Mouse (Mus musculus): Measurements from ENCODE around the gene Cacna1h. TPM values are rescaled to one million over a fixed set of nuclear protein-coding genes. Genes with fewer than 3 reads are reported as not detected.

Gene Cacna1h
- polyA plus RNA-seq, 1 experiment from 2014 or later = 3.6 TPM

GRCm38 (mm10) chr17:25368973-25369372, 64.6 kb downstream of the Cacna1h start, which contains the start of gene Tpsg1:
TSS of gene Tpsg1 (plus strand) at chr17:25369273.
- H3K9ac ChIP-seq = no peak within 1 kb of the TSS
- H3K36me3 ChIP-seq (ENCODE audit: insufficient read depth) = no peaks in the 10 kb centered on the region
- no peaks in the 10 kb centered on the region for H3K27me3 ChIP-seq (ENCODE audit: insufficient read depth, low read length)
- no peak for ATAC-seq (ENCODE audit: insufficient read depth)
- no peaks in the 10 kb centered on the region for H3K4me1 ChIP-seq (ENCODE audit: insufficient read depth)
- no peak for DNase-seq
- no peak within 1 kb of the TSS for H3K4me3 ChIP-seq (ENCODE audit: low read depth, low read length)
- no peak within 1 kb of the TSS for H3K4me2 ChIP-seq
- H3K9me3 ChIP-seq (ENCODE audit: low read depth, low read length) = no peaks in the 10 kb centered on the region
- WGBS = 62% methylated on average over 3 of the region's 3 CpGs
- no peak for TF ChIP-seq CTCF (IDR thresholded peaks at IDR 0.05; ENCODE audit: low read depth)
- H3K27ac ChIP-seq (ENCODE audit: low read depth) = no peak within 1 kb of the TSS

- DNase-seq (no peak), ATAC-seq (ENCODE audit: insufficient read depth) (no peak)
- Histone ChIP-seq H3K9ac (no peak within 1 kb of the TSS), H3K36me3 (ENCODE audit: insufficient read depth) (no peaks in the 10 kb centered on the region), H3K27ac (ENCODE audit: low read depth) (no peak within 1 kb of the TSS), H3K4me2 (no peak within 1 kb of the TSS), H3K4me1 (ENCODE audit: insufficient read depth) (no peaks in the 10 kb centered on the region), H3K27me3 (ENCODE audit: insufficient read depth, low read length) (no peaks in the 10 kb centered on the region), H3K4me3 (ENCODE audit: low read depth, low read length) (no peak within 1 kb of the TSS), H3K9me3 (ENCODE audit: low read depth, low read length) (no peaks in the 10 kb centered on the region)
- WGBS = 67% methylated on average over 2 of the region's 2 CpGs
- TF ChIP-seq CTCF (IDR thresholded peaks at IDR 0.05; ENCODE audit: low read depth) = no peak
Observed at GRCm38 (mm10) chr17:25366005-25366404, 67.6 kb downstream of the Cacna1h start, which contains the start of gene Tpsb2. TSS of gene Tpsb2 (plus strand) at chr17:25366305.

- Histone ChIP-seq H3K27me3 (ENCODE audit: insufficient read depth, low read length) (no peaks in the 10 kb centered on the region), H3K4me2 (no peak overlapping the region), H3K36me3 (ENCODE audit: insufficient read depth) (no peaks in the 10 kb centered on the region), H3K27ac (ENCODE audit: low read depth) (no peak overlapping the region), H3K9me3 (ENCODE audit: low read depth, low read length) (no peaks in the 10 kb centered on the region), H3K4me1 (ENCODE audit: insufficient read depth) (no peaks in the 10 kb centered on the region), H3K9ac (no peak overlapping the region), H3K4me3 (ENCODE audit: low read depth, low read length) (no peak overlapping the region)
- peak; percentile 81 for TF ChIP-seq CTCF (IDR thresholded peaks at IDR 0.05; ENCODE audit: low read depth)
- ATAC-seq (ENCODE audit: insufficient read depth) (no peak), DNase-seq (peak; percentile 61)
- WGBS = 9% methylated on average over 1 of the region's 1 CpGs
Observed at GRCm38 (mm10) chr17:25363726-25364125, 69.9 kb downstream of the Cacna1h start.

GRCm38 (mm10) chr17:25361291-25361690, 72.3 kb downstream of the Cacna1h start:
- 63% methylated on average over 2 of the region's 2 CpGs for WGBS
- Histone ChIP-seq H3K4me2 (no peak overlapping the region), H3K9me3 (ENCODE audit: low read depth, low read length) (no peaks in the 10 kb centered on the region), H3K36me3 (ENCODE audit: insufficient read depth) (no peaks in the 10 kb centered on the region), H3K9ac (no peak overlapping the region), H3K27ac (ENCODE audit: low read depth) (no peak overlapping the region), H3K4me3 (ENCODE audit: low read depth, low read length) (no peak overlapping the region), H3K4me1 (ENCODE audit: insufficient read depth) (no peaks in the 10 kb centered on the region), H3K27me3 (ENCODE audit: insufficient read depth, low read length) (no peaks in the 10 kb centered on the region)
- ATAC-seq (ENCODE audit: insufficient read depth) = no peak
- DNase-seq = no peak
- no peak for TF ChIP-seq CTCF (IDR thresholded peaks at IDR 0.05; ENCODE audit: low read depth)

DNA sequence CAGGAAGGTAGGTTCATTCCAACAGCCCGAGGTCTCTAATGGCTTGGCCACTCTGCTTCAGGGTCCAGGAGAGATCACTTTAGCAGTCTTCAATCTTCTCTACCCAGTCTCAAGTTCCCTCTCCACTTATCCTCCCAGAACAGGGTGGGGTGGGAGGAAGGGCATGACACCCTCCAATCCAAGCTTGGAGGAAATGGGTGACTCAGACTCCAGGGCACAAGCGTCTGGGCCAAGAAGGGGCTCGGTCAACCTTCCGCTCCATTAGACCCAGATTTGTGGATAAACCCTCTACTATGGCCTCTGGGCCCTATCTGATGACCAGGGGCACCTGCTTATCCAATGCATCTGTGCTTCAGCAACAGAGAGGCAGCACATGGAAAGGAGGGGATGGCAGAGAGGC, 88.1 kb downstream of the Cacna1h start, which contains the start of gene Tpsab1:
TSS of gene Tpsab1 (minus strand) at position 101 of the 400 bp plus-strand sequence.
- Histone ChIP-seq H3K9me3 (ENCODE audit: low read depth, low read length) (no peaks in the 10 kb centered on the region), H3K27me3 (ENCODE audit: insufficient read depth, low read length) (no peaks in the 10 kb centered on the region), H3K4me3 (ENCODE audit: low read depth, low read length) (no peak within 1 kb of the TSS), H3K4me1 (ENCODE audit: insufficient read depth) (no peaks in the 10 kb centered on the region), H3K27ac (ENCODE audit: low read depth) (no peak within 1 kb of the TSS), H3K36me3 (ENCODE audit: insufficient read depth) (no peaks in the 10 kb centered on the region), H3K4me2 (no peak within 1 kb of the TSS), H3K9ac (no peak within 1 kb of the TSS)
- DNase-seq = no peak
- no peak for TF ChIP-seq CTCF (IDR thresholded peaks at IDR 0.05; ENCODE audit: low read depth)
- WGBS = 93% methylated on average over 4 of the region's 4 CpGs
- ATAC-seq (ENCODE audit: insufficient read depth) = no peak

DNA sequence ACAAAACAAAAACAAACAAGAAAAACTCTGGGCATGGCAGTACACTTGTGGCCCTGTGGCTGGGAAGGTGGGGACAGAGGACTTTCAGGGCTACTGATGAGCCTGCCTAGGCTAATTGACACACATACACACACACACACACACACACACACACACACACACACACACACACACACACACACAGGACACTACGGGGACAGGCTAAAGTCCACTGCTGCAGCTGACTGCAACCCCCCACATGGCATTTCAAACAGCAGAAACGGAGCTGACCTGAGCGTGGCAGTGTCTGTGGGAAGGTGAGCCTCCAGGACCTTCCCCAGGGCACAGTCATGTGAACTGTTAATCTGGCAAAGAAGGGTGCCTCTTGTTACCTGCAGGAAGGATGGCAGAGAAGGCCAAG, 92.1 kb downstream of the Cacna1h start:
- Histone ChIP-seq H3K4me2 (no peak overlapping the region), H3K9ac (no peak overlapping the region), H3K36me3 (ENCODE audit: insufficient read depth) (no peaks in the 10 kb centered on the region), H3K27me3 (ENCODE audit: insufficient read depth, low read length) (no peaks in the 10 kb centered on the region), H3K4me3 (ENCODE audit: low read depth, low read length) (no peak overlapping the region), H3K4me1 (ENCODE audit: insufficient read depth) (no peaks in the 10 kb centered on the region), H3K27ac (ENCODE audit: low read depth) (no peak overlapping the region), H3K9me3 (ENCODE audit: low read depth, low read length) (no peaks in the 10 kb centered on the region)
- ATAC-seq (ENCODE audit: insufficient read depth) = no peak
- no peak for TF ChIP-seq CTCF (IDR thresholded peaks at IDR 0.05; ENCODE audit: low read depth)
- DNase-seq = no peak
- WGBS = 22% methylated on average over 3 of the region's 3 CpGs

- no peaks in the 10 kb centered on the region for H3K27me3 ChIP-seq (ENCODE audit: insufficient read depth, low read length)
- no peaks in the 10 kb centered on the region for H3K9me3 ChIP-seq (ENCODE audit: low read depth, low read length)
- H3K27ac ChIP-seq (ENCODE audit: low read depth) = no peak overlapping the region
- no peak overlapping the region for H3K9ac ChIP-seq
- ATAC-seq (ENCODE audit: insufficient read depth) = no peak
- no peak for DNase-seq
- H3K4me1 ChIP-seq (ENCODE audit: insufficient read depth) = no peaks in the 10 kb centered on the region
- WGBS = 82% methylated on average over 6 of the region's 6 CpGs
- no peak overlapping the region for H3K4me2 ChIP-seq
- H3K36me3 ChIP-seq (ENCODE audit: insufficient read depth) = no peaks in the 10 kb centered on the region
- H3K4me3 ChIP-seq (ENCODE audit: low read depth, low read length) = no peak overlapping the region
- TF ChIP-seq CTCF (IDR thresholded peaks at IDR 0.05; ENCODE audit: low read depth) = no peak
Observed at GRCm38 (mm10) chr17:25340003-25340402, 93.6 kb downstream of the Cacna1h start.

DNA sequence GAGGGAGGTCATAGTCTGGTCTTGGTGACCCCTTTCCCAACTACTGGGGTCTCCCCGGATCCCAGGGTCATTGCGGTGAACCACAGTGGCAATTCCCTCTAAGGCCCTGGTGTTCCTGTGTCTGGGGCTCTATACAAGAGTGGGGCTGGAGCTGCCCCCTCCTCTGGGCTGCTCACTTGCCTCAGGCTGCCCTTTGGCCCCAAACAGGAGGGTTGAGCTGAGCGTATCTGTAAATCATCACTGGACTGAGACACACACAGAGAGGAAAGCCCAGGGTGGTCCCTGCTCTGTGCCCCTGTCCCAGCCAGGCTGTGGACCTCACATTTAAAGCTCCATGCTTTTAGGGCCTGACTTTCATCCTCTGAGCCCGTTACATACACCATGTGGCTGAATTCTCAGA, 95.4 kb downstream of the Cacna1h start:
- WGBS = 73% methylated on average over 4 of the region's 4 CpGs
- no peak for TF ChIP-seq CTCF (IDR thresholded peaks at IDR 0.05; ENCODE audit: low read depth)
- ATAC-seq (ENCODE audit: insufficient read depth) = no peak
- Histone ChIP-seq H3K4me1 (ENCODE audit: insufficient read depth) (no peaks in the 10 kb centered on the region), H3K27ac (ENCODE audit: low read depth) (no peak overlapping the region), H3K9me3 (ENCODE audit: low read depth, low read length) (no peaks in the 10 kb centered on the region), H3K4me2 (no peak overlapping the region), H3K9ac (no peak overlapping the region), H3K36me3 (ENCODE audit: insufficient read depth) (no peaks in the 10 kb centered on the region), H3K4me3 (ENCODE audit: low read depth, low read length) (no peak overlapping the region), H3K27me3 (ENCODE audit: insufficient read depth, low read length) (no peaks in the 10 kb centered on the region)
- DNase-seq = no peak

All from lung, embryonic 14.5 days (tissue).